Mouse (Mus musculus): ENCODE measurements at regions not wholly inside any gene's neighbourhood (a gene's known extent, or its start where the extent isn't known, plus 50 kb on each side); places are given as distances from the start of the nearest gene placed in this dataset.

GRCm38 (mm10) chr4:94173096-94173495 lies 383.2 kb upstream of the Gm10306 start:
- Histone ChIP-seq H3K4me1 (ENCODE audit: control insufficient read depth, insufficient read depth, low read length) (no peaks in the 10 kb centered on the region), H3K4me3 (ENCODE audit: insufficient read depth, low read length) (no peak overlapping the region), H3K27ac (ENCODE audit: insufficient read depth, low read length) (no peak overlapping the region)
- TF ChIP-seq CTCF (IDR thresholded peaks at IDR 0.05; ENCODE audit: borderline replicate concordance, insufficient read depth, low read length) (no peak), POLR2A (IDR thresholded peaks at IDR 0.05; ENCODE audit: low read depth, low read length) (no peak)

- H3K4me1 ChIP-seq (ENCODE audit: control insufficient read depth, insufficient read depth, low read length): peaks cover 2% of the 10 kb centered on the region; the same call in 1 of the 2 replicates
- H3K27ac ChIP-seq (ENCODE audit: insufficient read depth, low read length): no peak overlapping the region
- no peak overlapping the region for H3K4me3 ChIP-seq (ENCODE audit: insufficient read depth, low read length)
- TF ChIP-seq POLR2A (IDR thresholded peaks at IDR 0.05; ENCODE audit: low read depth, low read length) (no peak), CTCF (IDR thresholded peaks at IDR 0.05; ENCODE audit: borderline replicate concordance, insufficient read depth, low read length) (no peak)
Measured at GRCm38 (mm10) chr4:94186997-94187396, 369.3 kb upstream of the Gm10306 start.

GRCm38 (mm10) chr4:94188354-94188753 lies 368.0 kb upstream of the Gm10306 start:
- Histone ChIP-seq H3K4me1 (ENCODE audit: control insufficient read depth, insufficient read depth, low read length) (peaks cover 2% of the 10 kb centered on the region; the same call in 1 of the 2 replicates), H3K4me3 (ENCODE audit: insufficient read depth, low read length) (no peak overlapping the region), H3K27ac (ENCODE audit: insufficient read depth, low read length) (no peak overlapping the region)
- TF ChIP-seq POLR2A (IDR thresholded peaks at IDR 0.05; ENCODE audit: low read depth, low read length): no peak
- TF ChIP-seq CTCF (IDR thresholded peaks at IDR 0.05; ENCODE audit: borderline replicate concordance, insufficient read depth, low read length): no peak

GRCm38 (mm10) chr4:94188888-94189287 lies 367.5 kb upstream of the Gm10306 start:
- Histone ChIP-seq H3K4me1 (ENCODE audit: control insufficient read depth, insufficient read depth, low read length) (peaks cover 2% of the 10 kb centered on the region; the same call in 1 of the 2 replicates), H3K4me3 (ENCODE audit: insufficient read depth, low read length) (no peak overlapping the region), H3K27ac (ENCODE audit: insufficient read depth, low read length) (no peak overlapping the region)
- TF ChIP-seq POLR2A (IDR thresholded peaks at IDR 0.05; ENCODE audit: low read depth, low read length): no peak
- no peak for TF ChIP-seq CTCF (IDR thresholded peaks at IDR 0.05; ENCODE audit: borderline replicate concordance, insufficient read depth, low read length)

GRCm38 (mm10) chr4:94190940-94191339 lies 365.4 kb upstream of the Gm10306 start:
- H3K4me1 ChIP-seq (ENCODE audit: control insufficient read depth, insufficient read depth, low read length): peaks cover 2% of the 10 kb centered on the region; the same call in 1 of the 2 replicates
- H3K4me3 ChIP-seq (ENCODE audit: insufficient read depth, low read length): no peak overlapping the region
- H3K27ac ChIP-seq (ENCODE audit: insufficient read depth, low read length): peak overlapping the region; percentile 49; the same call in 1 of the 2 replicates
- no peak for TF ChIP-seq CTCF (IDR thresholded peaks at IDR 0.05; ENCODE audit: borderline replicate concordance, insufficient read depth, low read length)

GRCm38 (mm10) chr4:94216265-94216664 lies 340.1 kb upstream of the Gm10306 start:
- TF ChIP-seq POLR2A (IDR thresholded peaks at IDR 0.05; ENCODE audit: low read depth, low read length) (no peak), CTCF (IDR thresholded peaks at IDR 0.05; ENCODE audit: borderline replicate concordance, insufficient read depth, low read length) (no peak)
- Histone ChIP-seq H3K4me3 (ENCODE audit: insufficient read depth, low read length) (no peak overlapping the region), H3K4me1 (ENCODE audit: control insufficient read depth, insufficient read depth, low read length) (no peaks in the 10 kb centered on the region), H3K27ac (ENCODE audit: insufficient read depth, low read length) (no peak overlapping the region)

GRCm38 (mm10) chr4:94235650-94236206 lies 320.6 kb upstream of the Gm10306 start:
- TF ChIP-seq CTCF (IDR thresholded peaks at IDR 0.05; ENCODE audit: borderline replicate concordance, insufficient read depth, low read length) (no peak), POLR2A (IDR thresholded peaks at IDR 0.05; ENCODE audit: low read depth, low read length) (no peak)
- Histone ChIP-seq H3K27ac (ENCODE audit: insufficient read depth, low read length) (no peak overlapping the region), H3K4me3 (ENCODE audit: insufficient read depth, low read length) (no peak overlapping the region), H3K4me1 (ENCODE audit: control insufficient read depth, insufficient read depth, low read length) (no peaks in the 10 kb centered on the region)

- Histone ChIP-seq H3K4me3 (ENCODE audit: insufficient read depth, low read length) (no peak overlapping the region), H3K27ac (ENCODE audit: insufficient read depth, low read length) (no peak overlapping the region)
- no peak for TF ChIP-seq POLR2A (IDR thresholded peaks at IDR 0.05; ENCODE audit: low read depth, low read length)
- no peak for TF ChIP-seq CTCF (IDR thresholded peaks at IDR 0.05; ENCODE audit: borderline replicate concordance, insufficient read depth, low read length)
Measured at GRCm38 (mm10) chr4:94256026-94256425, 300.3 kb upstream of the Gm10306 start.

GRCm38 (mm10) chr4:94261136-94261535 lies 295.2 kb upstream of the Gm10306 start:
- TF ChIP-seq POLR2A (IDR thresholded peaks at IDR 0.05; ENCODE audit: low read depth, low read length): no peak
- no peak for TF ChIP-seq CTCF (IDR thresholded peaks at IDR 0.05; ENCODE audit: borderline replicate concordance, insufficient read depth, low read length)
- H3K27ac ChIP-seq (ENCODE audit: insufficient read depth, low read length): no peak overlapping the region
- H3K4me1 ChIP-seq (ENCODE audit: control insufficient read depth, insufficient read depth, low read length): no peaks in the 10 kb centered on the region
- no peak overlapping the region for H3K4me3 ChIP-seq (ENCODE audit: insufficient read depth, low read length)

More at GRCm38 (mm10) chr4:94256026-94256425, 300.3 kb upstream of the Gm10306 start:
- H3K4me1 ChIP-seq (ENCODE audit: control insufficient read depth, insufficient read depth, low read length): no peaks in the 10 kb centered on the region

GRCm38 (mm10) chr4:94281732-94282131 lies 274.6 kb upstream of the Gm10306 start:
- no peak overlapping the region for H3K4me3 ChIP-seq (ENCODE audit: insufficient read depth, low read length)
- TF ChIP-seq CTCF (IDR thresholded peaks at IDR 0.05; ENCODE audit: borderline replicate concordance, insufficient read depth, low read length): no peak
- TF ChIP-seq POLR2A (IDR thresholded peaks at IDR 0.05; ENCODE audit: low read depth, low read length): no peak
- no peak overlapping the region for H3K27ac ChIP-seq (ENCODE audit: insufficient read depth, low read length)
- no peaks in the 10 kb centered on the region for H3K4me1 ChIP-seq (ENCODE audit: control insufficient read depth, insufficient read depth, low read length)
